Mouse (Mus musculus) left cerebral cortex, postnatal 10 days (tissue): ENCODE results near the gene Srcin1. TPM values are rescaled to one million over a fixed set of nuclear protein-coding genes. Genes with fewer than 3 reads are reported as not detected.

Experiments
- DNase-seq, 2 experiments: peaks; one replicate each; pipeline ENCODE4 v3.0.0; 2021 to 2022; ENCODE audit warnings: low spot score in 2 of 2, mixed read lengths in 1 of 2; ENCODE audit errors: extremely low spot score in 1 of 2
- intact Hi-C: fragments of 180-260 bp; cut with DNase I; formaldehyde crosslinking; loops from one replicate; pipeline ENCODE4 v1.15.1; 2025
- total RNA-seq, 2 experiments: library from RNA; stranded (reverse); gene quantifications; 2 replicates each; pipeline ENCODE4 v1.2.3; 2021

Gene Srcin1
- total RNA-seq, 2 experiments from 2014 or later, result 281 to 294 TPM

GRCm38 (mm10) chr11:97520541-97520940 is 55.4 kb downstream of the Srcin1 start:
- intact Hi-C loops, result no loop called here
- DNase-seq, result no peak

DNA sequence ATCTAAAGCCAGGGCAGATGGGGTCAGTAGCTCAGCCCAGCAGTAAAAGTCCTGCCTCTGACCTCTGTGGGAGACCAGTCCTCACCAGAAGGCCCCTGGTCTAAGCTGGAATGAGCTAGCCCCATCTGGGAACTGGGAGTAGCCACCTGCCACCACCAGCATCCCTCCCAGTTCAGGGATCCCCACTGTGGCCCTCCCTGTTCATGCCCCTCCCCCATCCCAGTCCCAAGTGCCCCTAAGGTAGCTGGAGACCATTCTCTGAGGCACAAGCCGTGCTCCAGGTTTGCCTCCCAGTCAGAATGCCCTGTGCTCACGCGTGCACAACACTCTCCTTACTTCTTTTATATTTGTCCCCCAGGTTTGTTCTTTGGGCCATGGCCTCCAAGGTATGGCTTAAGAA is 62.9 kb downstream of the Srcin1 start:
- DNase-seq, result no peak
- intact Hi-C loops, result no loop called here

- intact Hi-C loops, result no loop called here
- no peak for DNase-seq
Observed at GRCm38 (mm10) chr11:97512511-97512910, 63.5 kb downstream of the Srcin1 start.

DNA sequence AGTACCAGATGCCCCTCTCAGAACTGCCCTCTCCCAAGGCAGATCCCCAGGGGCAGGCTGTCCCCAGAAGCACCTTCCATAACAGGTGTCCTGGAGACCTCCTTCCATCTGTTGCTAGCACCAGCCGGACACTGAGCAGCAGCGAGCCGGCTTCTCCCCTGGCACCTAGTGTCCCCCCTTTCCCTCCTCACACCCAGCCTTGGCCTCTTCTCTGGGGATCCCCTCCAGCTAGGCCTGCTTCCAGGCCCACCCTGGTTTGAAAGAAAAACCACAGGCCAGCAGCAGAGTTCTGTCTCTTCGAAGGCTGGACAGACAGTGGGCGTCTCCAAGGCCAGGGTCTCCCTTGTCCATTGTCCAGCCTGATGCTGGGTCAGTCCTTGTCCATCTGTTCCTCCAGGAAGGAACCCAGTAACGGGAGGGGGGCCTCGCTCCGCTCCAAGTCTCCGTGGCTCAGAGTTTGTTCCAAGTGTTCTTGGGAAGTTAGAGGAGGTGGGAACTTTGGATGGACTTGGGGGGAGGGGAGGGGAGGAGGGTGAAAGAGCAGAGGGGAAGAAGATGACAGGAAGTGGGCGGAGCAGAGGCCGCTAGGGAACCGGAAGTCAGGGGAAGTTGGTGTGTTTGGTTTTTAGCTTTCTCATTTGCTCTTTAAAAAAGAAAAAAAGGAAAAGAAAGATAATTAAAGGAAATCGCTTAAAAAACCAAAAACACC is 64.2 kb downstream of the Srcin1 start:
- intact Hi-C loops, result no loop called here
- DNase-seq, result peak in 1 of 2 experiments; percentile 81

- intact Hi-C loops, result no loop called here
- peak in 1 of 2 experiments; percentile 79 for DNase-seq
Observed at GRCm38 (mm10) chr11:97510966-97511660, 64.9 kb downstream of the Srcin1 start.

DNA sequence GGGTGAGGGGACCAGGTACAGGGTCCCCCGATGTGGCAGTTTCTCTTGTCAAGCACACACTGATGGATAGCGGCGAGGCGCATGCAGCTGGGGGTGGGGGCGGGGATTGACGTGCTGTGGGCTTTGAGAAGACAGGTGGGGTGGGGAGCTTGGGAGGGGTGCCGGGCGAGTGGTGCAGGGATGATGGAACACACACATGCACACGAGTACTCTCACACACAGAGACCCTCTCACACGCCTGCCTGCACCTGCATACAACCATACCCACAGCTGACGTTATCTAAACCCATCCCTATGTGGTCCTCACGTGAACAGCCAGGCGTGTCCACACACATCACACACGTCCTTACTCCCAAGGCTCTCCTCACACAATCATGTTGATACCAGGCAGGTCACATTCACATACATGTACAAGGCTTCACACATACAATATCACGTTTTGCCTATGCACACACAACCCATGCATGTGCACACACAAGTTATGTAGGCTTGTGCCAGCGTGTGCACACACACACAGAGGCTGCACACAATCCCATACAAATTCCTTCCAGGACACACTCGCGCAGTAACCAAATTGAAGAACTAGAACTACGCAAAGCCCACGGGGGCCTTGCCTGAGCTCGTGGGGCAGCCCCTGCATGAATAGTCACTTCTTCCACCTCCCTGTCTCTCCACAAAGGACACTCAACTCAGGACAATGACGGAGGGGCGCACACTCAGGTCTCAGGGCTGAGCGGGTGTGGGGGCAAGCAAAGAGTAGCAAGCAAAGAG is 66.1 kb downstream of the Srcin1 start:
- no peak for DNase-seq
- intact Hi-C loops, result no loop called here

DNA sequence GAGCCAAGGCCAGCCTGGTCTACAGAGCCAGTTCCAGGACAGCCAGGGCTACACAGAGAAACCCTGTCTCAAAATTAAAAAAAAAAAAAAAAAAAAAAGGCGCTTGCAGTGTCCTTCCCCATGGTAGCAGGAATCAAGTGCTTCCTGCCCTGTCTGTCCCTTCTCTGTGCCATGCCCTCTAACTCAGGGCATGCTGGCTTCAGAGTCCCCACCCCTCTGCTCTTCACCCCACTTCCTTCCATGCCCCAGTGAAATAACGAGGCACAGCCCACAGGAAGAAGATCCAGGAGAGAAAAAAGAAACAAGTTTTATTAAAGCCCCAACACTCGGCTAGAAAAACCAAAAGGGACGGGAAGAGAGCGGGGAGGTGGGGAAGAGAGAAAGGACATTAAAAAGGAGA is 66.9 kb downstream of the Srcin1 start:
- intact Hi-C loops, result no loop called here
- no peak for DNase-seq

DNA sequence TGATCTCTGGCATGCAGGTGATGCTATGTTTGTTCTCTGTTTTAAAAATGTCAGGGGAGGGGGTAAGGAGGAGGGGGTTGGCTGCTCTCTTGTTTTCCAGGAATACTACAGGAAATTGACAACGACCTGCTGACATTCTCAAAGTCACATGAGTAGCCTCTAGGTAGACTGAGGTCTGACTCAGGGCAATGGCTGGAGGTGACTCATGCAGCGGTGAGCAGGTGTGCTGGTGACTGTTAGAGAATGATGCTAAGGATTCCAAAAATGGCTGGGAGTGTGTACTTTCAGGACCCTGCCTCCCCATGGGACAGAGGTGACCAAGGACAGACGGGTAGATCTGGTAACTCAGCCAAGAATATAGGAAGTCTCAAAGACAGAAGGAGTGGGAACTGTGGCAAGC is 67.8 kb downstream of the Srcin1 start:
- intact Hi-C loops, result no loop called here
- no peak for DNase-seq

DNA sequence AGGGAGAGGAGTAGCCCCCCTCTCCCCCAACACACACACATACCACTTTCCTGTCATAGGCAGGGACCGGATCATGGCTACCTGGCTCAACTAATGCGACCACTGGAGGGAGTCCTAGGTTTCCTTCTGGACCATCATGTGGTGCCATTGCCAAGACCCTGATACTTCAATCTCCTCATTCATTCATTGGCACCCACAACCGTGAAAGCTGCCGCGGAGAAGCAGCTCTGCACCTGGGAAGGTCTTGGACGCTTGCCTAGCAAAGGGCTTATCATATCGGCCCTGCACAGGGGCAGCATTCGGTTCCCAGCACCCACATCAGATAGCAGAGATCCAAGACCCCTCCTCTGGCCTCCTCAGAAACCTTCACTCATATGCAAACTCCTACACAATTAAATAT is 69.7 kb downstream of the Srcin1 start:
- no peak for DNase-seq

DNA sequence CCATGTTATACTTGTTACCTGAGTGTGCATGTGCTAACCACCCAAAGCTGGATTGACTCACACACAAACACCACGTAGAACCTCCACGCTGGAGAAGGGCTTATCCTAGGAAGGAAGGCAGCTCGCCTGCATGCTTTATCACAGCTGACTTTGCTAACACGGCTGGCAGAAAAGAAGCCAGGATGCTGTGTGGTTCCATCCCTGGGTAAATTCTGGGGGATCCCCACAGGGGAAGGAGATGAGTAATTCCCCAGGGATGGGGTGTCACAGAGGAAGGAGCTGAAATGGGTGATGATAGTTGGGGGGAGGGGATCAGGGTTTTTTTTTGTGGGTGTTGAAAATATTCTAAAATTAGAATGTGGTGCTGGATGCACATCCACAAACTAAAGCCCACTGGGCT is 70.2 kb downstream of the Srcin1 start:
- no peak for DNase-seq
- intact Hi-C loops, result no loop called here

More for the DNA sequence above, 69.7 kb downstream of the Srcin1 start:
- intact Hi-C loops, result no loop called here

DNA sequence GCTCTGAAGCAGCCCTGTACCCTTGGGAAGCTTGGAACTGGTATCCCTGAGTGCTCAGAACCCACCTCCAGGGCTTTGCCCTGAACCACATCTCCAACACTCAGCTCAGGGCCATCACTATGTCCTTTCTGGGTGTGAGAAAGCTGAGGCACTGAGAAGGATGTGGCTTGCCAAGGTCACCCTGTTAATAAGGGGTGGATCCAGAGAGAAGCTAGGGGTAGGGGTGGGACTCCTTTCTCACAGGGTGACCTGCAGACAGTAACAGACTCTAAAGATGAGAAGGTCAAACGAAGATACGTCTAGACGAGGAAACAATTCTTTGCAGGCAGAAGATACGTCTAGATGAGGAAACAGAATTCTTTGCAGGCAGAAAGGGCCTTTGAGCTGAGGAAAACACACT is 73.1 kb downstream of the Srcin1 start:
- intact Hi-C loops, result loop anchor here (5.0 kb wide), 1 partner anchor 119 kb away; no protein-coding TSS in a partner anchor

GRCm38 (mm10) chr11:97502383-97502782 is 73.6 kb downstream of the Srcin1 start:
- DNase-seq, result peak in 1 of 2 experiments; percentile 40
- intact Hi-C loops, result loop anchor here (5.0 kb wide), 1 partner anchor 120 kb away; no protein-coding TSS in a partner anchor

More for the DNA sequence above, 73.1 kb downstream of the Srcin1 start:
- DNase-seq, result no peak

DNA sequence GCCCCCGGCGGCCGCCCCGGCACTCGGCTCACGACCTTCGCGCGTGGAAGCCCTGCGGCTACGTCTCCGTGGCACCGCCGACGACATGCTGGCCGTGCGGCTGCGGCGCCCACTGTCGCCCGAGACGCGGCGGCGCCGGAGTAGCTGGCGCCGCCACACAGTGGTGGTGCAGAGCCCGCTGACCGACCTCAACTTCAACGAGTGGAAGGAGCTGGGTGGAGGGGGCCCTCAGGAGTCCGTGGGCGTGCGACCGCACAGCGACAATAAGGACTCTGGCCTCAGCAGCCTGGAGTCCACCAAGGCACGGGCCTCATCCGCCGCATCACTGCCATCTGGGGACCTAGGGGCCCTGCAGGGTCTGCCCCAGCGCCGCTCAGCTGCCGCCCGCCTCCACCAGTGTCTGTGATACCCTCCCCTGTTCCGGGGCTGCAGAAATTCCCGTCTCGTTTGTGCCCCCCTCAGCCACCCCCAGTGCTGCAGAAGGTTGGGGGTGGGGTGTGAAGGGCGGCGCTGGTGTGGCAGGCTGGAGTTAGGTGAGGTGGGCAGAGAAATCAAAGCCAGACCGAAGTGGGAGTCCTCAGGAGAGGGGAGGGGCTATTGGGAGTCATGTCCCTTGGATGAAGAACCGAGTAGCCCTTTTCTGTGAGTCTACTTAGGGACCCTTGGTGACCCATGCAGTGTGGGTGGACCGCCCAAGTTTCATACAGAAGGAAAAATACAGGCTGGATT is 75.1 kb downstream of the Srcin1 start:
- peak in 1 of 2 experiments; percentile 43 for DNase-seq
- intact Hi-C loops, result loop anchor here (5.0 kb wide), 1 partner anchor 121 kb away; no protein-coding TSS in a partner anchor

GRCm38 (mm10) chr11:97499865-97500719 is 75.9 kb downstream of the Srcin1 start, which contains the start of gene 4933428G20Rik:
Gene 4933428G20Rik (minus strand): TSS chr11:97500340.
- no peak for DNase-seq
- intact Hi-C loops, result loop anchor here (5.0 kb wide), 1 partner anchor 122 kb away; no protein-coding TSS in a partner anchor

- DNase-seq, result peak in 1 of 2 experiments; percentile 20
- intact Hi-C loops, result no loop called here
Observed at GRCm38 (mm10) chr11:97497543-97497942, 78.4 kb downstream of the Srcin1 start.

DNA sequence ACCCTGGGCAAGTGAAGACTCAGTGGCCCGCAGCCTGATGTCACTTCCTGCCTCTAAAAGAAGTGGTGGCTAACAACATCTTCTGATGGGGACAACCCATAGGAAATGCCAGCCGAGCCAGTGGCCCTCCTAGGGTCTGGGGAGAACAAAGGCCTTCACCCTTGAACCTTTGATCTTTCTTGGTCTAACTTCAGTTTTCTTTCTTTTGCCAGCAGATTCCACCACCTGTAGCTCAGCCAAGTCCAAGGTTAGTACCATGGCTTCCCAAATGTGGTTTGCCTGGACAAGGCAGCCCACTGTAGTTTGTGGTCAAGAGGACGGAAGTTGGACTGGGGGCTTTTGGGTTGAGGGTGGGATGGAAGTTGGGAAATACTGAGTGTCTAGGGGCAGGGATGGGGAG is 83.2 kb downstream of the Srcin1 start:
- intact Hi-C loops, result loop anchor here (5.0 kb wide), 1 partner anchor 204 kb away; no protein-coding TSS in a partner anchor
- DNase-seq, result no peak

DNA sequence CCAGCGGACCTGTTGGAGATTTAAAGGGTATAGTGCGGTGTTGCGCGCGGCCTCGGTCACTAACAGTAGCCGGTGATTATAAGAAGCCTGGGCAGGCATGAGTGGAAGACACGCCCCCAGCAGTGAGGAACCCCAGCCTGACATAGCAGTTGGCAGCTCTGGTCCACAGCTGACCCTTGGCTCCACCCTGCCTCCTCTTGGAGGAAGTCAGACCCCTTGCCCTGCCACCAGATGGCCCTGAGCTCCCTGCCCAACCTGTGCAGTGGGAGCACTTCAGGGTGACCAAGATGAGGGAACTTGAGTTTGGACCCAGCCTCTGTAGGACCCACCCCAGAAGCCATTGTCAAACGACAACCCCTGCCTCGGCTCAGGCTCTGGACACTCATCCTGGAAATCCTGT is 84.3 kb downstream of the Srcin1 start:
- DNase-seq, result no peak
- intact Hi-C loops, result loop anchor here (5.0 kb wide), 1 partner anchor 206 kb away; no protein-coding TSS in a partner anchor
